Mouse (Mus musculus) liver, embryonic 11.5 days (tissue): ENCODE results near the gene Clca3a1. TPM values are rescaled to one million over a fixed set of nuclear protein-coding genes. Genes with fewer than 3 reads are reported as not detected.

Experiments used
- ATAC-seq: fragments of 200-750 bp; cut with Nextera tagmentation; replicated peaks from 2 replicates; pipeline ENCODE4 v1.8.0; 2017; ENCODE audit warnings: moderate number of reproducible peaks, mild to moderate bottlenecking, moderate TSS enrichment, moderate library complexity; ENCODE audit not compliant: low FRiP score
- DNase-seq: peaks from one replicate; pipeline ENCODE4 v3.0.0-alpha.2; 2017; ENCODE audit warnings: low spot score
- H3K27ac ChIP-seq: fragments of 300-500 bp; sonication (generic); 2 replicates; pipeline ENCODE4 v1.5.1; 2014; ENCODE audit warnings: mild to moderate bottlenecking, low read depth, low read length, control low read depth
- H3K27me3 ChIP-seq: fragments of 300-500 bp; sonication (generic); replicated peaks from 2 replicates; pipeline ENCODE4 v1.6.1; 2014; ENCODE audit warnings: low read length, mixed read lengths; ENCODE audit not compliant: control insufficient read depth, insufficient read depth
- H3K36me3 ChIP-seq: fragments of 300-500 bp; sonication (generic); 2 replicates; pipeline ENCODE4 v1.6.1; 2014; ENCODE audit warnings: mild to moderate bottlenecking, low read length, moderate library complexity, mixed read lengths; ENCODE audit not compliant: control insufficient read depth, insufficient read depth
- H3K4me1 ChIP-seq: fragments of 300-500 bp; sonication (generic); replicated peaks from 2 replicates; pipeline ENCODE4 v1.6.1; 2014; ENCODE audit warnings: low read length, mixed read lengths; ENCODE audit not compliant: control insufficient read depth, insufficient read depth
- H3K4me2 ChIP-seq: fragments of 300-500 bp; sonication (generic); 2 replicates; pipeline ENCODE4 v1.6.1; 2014; ENCODE audit warnings: mild to moderate bottlenecking, control low read depth, moderate library complexity
- H3K4me3 ChIP-seq: fragments of 300-500 bp; sonication (generic); 2 replicates; pipeline ENCODE4 v1.5.1; 2014; ENCODE audit warnings: low read depth, low read length, control low read depth
- H3K9ac ChIP-seq: fragments of 300-500 bp; sonication (generic); 2 replicates; pipeline ENCODE4 v1.6.1; 2014; ENCODE audit warnings: low read depth, low read length, control low read depth
- H3K9me3 ChIP-seq: fragments of 300-500 bp; sonication (generic); 2 replicates; pipeline ENCODE4 v1.6.1; 2016; ENCODE audit warnings: low read length, inconsistent platforms, mixed read lengths; ENCODE audit not compliant: control insufficient read depth
- WGBS: fragments of 180-500 bp; shearing (Covaris S2); extraction: QIAGEN DNeasy Blood & Tissue Kit; methylation state at CpG from one replicate; pipeline ENCODE4 v1.1.7; 2014; 5-methylcytosine and 5-hydroxymethylcytosine counted together
- polyA plus RNA-seq: library from polyadenylated mRNA; unstranded; fragments of >200 nt; fragmentation: Nextera tagmentation; extraction: Ambion mirVana; gene quantifications from 2 replicates; pipeline ENCODE4 v1.2.1, GENCODE M21; 2014

Gene Clca3a1
- polyA plus RNA-seq, 1 experiment from 2014 or later, result 3.0 TPM

DNA sequence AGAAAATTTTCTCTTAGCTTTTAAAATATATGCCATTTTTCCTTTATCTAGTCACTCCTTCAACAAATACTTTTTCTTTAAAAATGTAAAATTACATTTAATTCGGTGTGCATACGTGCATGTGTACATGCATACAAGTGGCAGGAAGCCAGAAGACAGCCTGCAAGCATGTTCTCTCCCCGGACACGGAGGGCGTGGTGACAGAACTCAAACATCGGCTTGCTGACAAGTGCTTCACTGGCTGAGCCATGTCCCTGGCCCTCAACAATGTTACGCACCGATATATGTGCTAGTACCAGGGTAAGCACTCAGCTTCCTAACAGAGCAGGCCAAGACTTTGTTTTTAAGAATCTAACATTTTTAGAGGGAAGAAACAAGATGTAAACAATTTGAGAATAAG, 46.2 kb downstream of the Clca3a1 start:
- DNase-seq, result no peak
- Histone ChIP-seq H3K27me3 (no peaks in the 10 kb centered on the region), H3K36me3 (peaks cover 10% of the 10 kb centered on the region; the same call in 1 of the 2 replicates), H3K9me3 (no peaks in the 10 kb centered on the region), H3K27ac (no peak overlapping the region), H3K4me1 (peaks cover 16% of the 10 kb centered on the region), H3K4me2 (no peak overlapping the region), H3K9ac (no peak overlapping the region), H3K4me3 (no peak overlapping the region)
- ATAC-seq, result no peak
- WGBS, result 86% methylated on average over 8 of the region's 8 CpGs

DNA sequence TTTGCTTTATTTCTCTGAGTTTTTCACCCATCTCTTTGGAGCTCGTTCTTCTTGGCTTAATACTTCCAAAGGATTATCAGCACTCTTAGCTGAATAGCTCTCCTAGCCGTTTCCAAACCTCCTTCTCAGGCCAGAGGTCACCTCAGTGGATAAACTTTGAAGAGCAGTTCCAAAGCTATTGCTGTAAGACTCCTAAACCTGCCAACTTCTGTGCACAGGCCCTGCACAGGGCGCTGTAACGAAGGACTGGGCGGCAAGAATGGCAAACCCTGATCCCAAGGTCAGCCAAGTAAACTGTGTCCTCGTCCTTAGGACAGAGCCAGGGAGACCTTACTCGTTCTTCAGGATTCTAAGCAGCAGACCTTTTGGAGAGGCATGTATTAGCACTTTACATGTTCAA, 46.7 kb downstream of the Clca3a1 start:
- ATAC-seq (no peak), DNase-seq (no peak)
- H3K27me3 ChIP-seq, result no peaks in the 10 kb centered on the region
- peaks cover 12% of the 10 kb centered on the region; the same call in 1 of the 2 replicates for H3K36me3 ChIP-seq
- no peak overlapping the region for H3K9ac ChIP-seq
- H3K9me3 ChIP-seq, result no peaks in the 10 kb centered on the region
- WGBS, result 72% methylated on average over 7 of the region's 7 CpGs
- H3K4me2 ChIP-seq, result no peak overlapping the region
- H3K27ac ChIP-seq, result no peak overlapping the region
- H3K4me3 ChIP-seq, result no peak overlapping the region
- peaks cover 16% of the 10 kb centered on the region for H3K4me1 ChIP-seq

DNA sequence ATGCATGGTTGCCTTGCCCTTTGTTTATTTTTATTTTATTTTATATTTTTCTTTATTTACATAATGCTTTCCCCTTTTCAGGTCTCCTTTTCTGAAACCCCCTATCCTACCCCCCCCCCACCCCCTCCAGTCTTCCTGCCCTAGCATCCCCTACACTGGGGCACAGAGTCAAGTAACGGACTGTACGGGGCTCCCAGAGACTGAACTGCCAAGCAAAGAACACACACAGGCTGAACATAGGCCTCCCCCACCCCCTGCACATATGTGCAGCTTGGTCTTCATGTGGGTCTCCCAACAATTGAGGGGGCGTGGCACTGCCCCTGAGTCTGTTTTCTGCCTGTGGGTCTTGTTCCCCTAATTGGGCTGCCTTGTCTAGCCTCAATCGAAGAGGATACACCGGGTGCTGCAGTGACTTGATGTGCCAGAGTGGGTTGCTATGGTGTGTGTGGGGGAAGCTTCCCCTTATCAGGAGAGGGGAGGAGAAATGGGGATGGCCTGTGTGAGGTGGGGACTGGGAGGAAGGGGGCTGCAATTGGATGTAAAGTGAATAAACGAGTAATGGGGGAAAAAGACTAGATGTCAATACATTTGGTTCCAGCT, 49.1 kb downstream of the Clca3a1 start:
- Histone ChIP-seq H3K27ac (no peak overlapping the region), H3K27me3 (no peaks in the 10 kb centered on the region), H3K9ac (no peak overlapping the region), H3K9me3 (no peaks in the 10 kb centered on the region), H3K4me1 (0 out of 2 replicates have a peak, but pooled peaks cover 3% of the 10 kb centered on the region), H3K4me3 (no peak overlapping the region), H3K36me3 (peaks cover 16% of the 10 kb centered on the region; the same call in 1 of the 2 replicates), H3K4me2 (no peak overlapping the region)
- WGBS, result 72% methylated on average over 6 of the region's 6 CpGs
- DNase-seq (no peak), ATAC-seq (no peak)

DNA sequence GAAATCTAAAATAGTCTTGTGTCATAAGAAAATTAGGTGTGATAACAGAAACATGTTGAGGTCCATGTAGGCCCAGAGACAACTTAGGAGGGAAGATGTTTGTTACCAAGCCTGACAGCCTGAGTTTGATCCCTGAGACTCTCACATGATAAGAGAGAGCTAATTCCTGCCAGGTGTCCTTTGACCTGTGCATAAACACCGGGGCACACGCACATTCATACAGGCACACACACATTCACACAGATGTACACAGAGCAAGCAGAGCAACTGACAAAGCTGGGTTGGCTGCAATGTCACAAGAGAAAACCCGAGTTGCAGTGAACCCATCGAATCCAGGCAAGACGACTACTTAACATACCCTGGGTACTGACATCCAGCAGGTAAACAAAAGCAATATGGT, 52.2 kb downstream of the Clca3a1 start:
- no peaks in the 10 kb centered on the region for H3K27me3 ChIP-seq
- H3K4me1 ChIP-seq, result no peaks in the 10 kb centered on the region
- H3K9ac ChIP-seq, result no peak overlapping the region
- H3K27ac ChIP-seq, result no peak overlapping the region
- peaks cover 19% of the 10 kb centered on the region; the same call in 1 of the 2 replicates for H3K36me3 ChIP-seq
- DNase-seq (no peak), ATAC-seq (no peak)
- H3K4me3 ChIP-seq, result no peak overlapping the region
- 87% methylated on average over 5 of the region's 5 CpGs for WGBS
- H3K4me2 ChIP-seq, result no peak overlapping the region
- H3K9me3 ChIP-seq, result no peaks in the 10 kb centered on the region

DNA sequence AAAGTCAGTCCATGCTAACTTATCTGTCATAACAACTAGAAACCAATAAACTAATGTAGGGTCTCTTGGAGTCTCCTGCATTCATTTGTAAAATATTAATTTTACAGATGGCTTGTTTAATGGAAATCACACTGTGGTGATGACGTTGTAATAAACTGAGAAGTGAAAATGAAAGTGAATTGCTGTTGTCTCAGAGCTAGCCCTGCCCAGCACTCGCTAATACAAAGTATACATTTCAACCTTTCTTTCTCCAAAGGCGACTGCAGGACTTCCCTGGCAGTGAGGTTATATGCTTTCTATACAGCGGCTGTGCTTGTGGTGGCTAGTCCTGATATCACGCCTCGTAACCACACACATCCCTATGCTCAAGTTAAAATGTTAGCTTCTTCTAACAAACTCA, 56.8 kb downstream of the Clca3a1 start:
- no peaks in the 10 kb centered on the region for H3K9me3 ChIP-seq
- H3K36me3 ChIP-seq, result peaks cover 11% of the 10 kb centered on the region; the same call in 1 of the 2 replicates
- peaks cover 2% of the 10 kb centered on the region; the same call in 1 of the 2 replicates for H3K4me1 ChIP-seq
- H3K27me3 ChIP-seq, result no peaks in the 10 kb centered on the region
- no peak overlapping the region for H3K27ac ChIP-seq
- H3K9ac ChIP-seq, result no peak overlapping the region
- DNase-seq (no peak), ATAC-seq (no peak)
- H3K4me2 ChIP-seq, result no peak overlapping the region
- H3K4me3 ChIP-seq, result no peak overlapping the region
- 85% methylated on average over 6 of the region's 6 CpGs for WGBS

DNA sequence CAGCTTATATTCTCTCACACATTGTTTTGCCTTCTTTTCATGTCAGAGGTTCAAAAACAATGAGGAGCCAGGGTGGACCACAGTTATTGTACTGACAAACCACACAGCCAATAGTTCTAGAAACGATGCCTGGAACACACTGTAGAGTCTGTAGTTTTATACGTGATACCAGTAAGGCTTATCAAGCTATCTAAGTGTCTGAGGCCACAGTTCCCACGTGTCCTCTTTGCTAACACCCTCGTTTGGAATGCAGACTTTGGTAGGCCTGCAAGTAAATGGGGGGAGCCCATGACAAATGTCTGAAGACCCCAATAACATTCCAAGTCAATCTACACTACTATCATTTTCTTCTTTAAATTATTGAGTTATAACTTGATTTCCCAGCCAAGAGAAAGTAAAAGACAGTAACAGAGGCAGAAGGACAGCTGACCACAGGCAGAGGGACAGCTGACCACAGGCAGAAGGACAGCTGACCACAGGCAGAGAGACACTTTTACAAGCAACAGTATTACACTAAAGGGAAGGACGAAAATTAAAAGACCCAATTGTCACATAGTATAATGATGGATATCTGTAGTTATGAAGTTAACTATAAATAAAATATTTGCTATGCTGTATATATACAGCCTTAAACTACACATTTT, 61.9 kb downstream of the Clca3a1 start:
- H3K27ac ChIP-seq, result no peak overlapping the region
- no peak for DNase-seq
- H3K4me2 ChIP-seq, result no peak overlapping the region
- no peak overlapping the region for H3K4me3 ChIP-seq
- H3K27me3 ChIP-seq, result no peaks in the 10 kb centered on the region
- no peak for ATAC-seq
- peaks cover 25% of the 10 kb centered on the region for H3K36me3 ChIP-seq
- H3K9me3 ChIP-seq, result no peaks in the 10 kb centered on the region
- 50% methylated on average over 5 of the region's 5 CpGs for WGBS
- H3K9ac ChIP-seq, result no peak overlapping the region
- peaks cover 8% of the 10 kb centered on the region; the same call in 1 of the 2 replicates for H3K4me1 ChIP-seq

DNA sequence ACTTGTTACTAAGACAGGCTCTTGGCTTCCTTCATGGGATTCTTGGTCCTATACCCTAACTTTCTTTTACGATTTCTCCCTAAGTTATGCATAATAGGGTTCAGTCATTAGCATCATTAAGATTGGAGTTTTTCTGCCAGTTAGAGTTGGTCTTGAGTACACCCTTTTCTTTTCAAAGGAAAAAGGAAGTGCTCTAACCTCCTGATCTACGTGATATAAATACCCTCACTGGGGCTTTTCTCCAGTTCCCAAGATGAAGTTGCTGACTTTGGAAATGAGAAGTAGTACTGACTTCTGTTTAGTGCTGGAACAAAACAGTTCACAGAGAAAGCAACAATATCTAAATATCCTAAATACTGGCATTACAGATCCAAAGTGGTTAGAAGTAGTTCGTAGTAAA, 62.8 kb downstream of the Clca3a1 start:
- no peak for DNase-seq
- Histone ChIP-seq H3K9me3 (no peaks in the 10 kb centered on the region), H3K27me3 (no peaks in the 10 kb centered on the region), H3K4me3 (no peak overlapping the region), H3K36me3 (peaks cover 27% of the 10 kb centered on the region), H3K9ac (no peak overlapping the region), H3K4me2 (no peak overlapping the region), H3K4me1 (peaks cover 8% of the 10 kb centered on the region; the same call in 1 of the 2 replicates), H3K27ac (no peak overlapping the region)
- 76% methylated on average over 3 of the region's 3 CpGs for WGBS
- no peak for ATAC-seq

DNA sequence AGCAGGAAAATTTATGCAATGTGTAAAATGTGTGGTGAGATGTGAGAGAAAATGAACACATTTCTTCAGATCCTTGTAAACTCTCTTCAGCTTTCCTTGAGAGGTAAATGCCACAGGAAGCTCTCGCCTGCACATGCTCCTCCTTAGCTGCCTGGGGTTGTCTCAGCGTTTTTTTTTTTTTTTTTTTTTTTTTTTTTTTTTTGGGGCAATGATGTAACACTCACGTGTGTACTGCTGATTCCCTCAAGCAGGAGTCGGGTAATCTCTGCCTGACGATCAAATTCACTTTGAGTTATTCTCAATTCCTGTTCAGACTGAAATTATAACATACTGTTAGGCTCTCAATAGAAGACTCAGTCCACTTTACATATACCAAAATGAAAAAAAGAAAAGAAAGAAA, 63.6 kb downstream of the Clca3a1 start:
- Histone ChIP-seq H3K36me3 (peaks cover 27% of the 10 kb centered on the region), H3K4me1 (peaks cover 8% of the 10 kb centered on the region; the same call in 1 of the 2 replicates)
- 57% methylated on average over 5 of the region's 5 CpGs for WGBS

DNA sequence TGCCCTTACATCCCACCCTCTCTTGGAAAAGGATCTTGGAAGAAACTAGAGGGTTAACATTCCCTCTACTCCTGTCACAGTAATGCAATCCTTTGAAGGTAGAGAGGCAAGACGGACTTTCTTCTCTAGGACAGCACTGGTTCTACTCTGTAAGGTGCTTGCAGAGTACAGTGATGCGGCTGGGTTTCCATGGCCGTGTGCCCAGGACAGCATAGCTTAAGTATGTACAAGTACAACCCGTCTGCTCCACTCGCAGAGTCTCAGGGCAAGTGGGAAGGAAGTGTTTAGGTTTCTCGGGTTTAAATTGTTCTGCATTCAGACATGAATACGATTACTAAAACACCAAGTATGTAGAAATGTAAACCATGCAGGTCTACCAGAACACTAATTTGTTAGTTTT, 65.8 kb downstream of the Clca3a1 start:
- H3K9ac ChIP-seq, result no peak overlapping the region
- H3K36me3 ChIP-seq, result peaks cover 25% of the 10 kb centered on the region
- ATAC-seq, result no peak
- no peak for DNase-seq
- no peaks in the 10 kb centered on the region for H3K27me3 ChIP-seq
- H3K4me2 ChIP-seq, result no peak overlapping the region
- no peak overlapping the region for H3K27ac ChIP-seq
- H3K4me3 ChIP-seq, result no peak overlapping the region
- WGBS, result 87% methylated on average over 7 of the region's 7 CpGs
- H3K9me3 ChIP-seq, result no peaks in the 10 kb centered on the region
- peaks cover 8% of the 10 kb centered on the region; the same call in 1 of the 2 replicates for H3K4me1 ChIP-seq

More for the DNA sequence above, 63.6 kb downstream of the Clca3a1 start:
- H3K9me3 ChIP-seq, result no peaks in the 10 kb centered on the region
- no peak overlapping the region for H3K4me2 ChIP-seq
- DNase-seq (no peak), ATAC-seq (no peak)
- H3K9ac ChIP-seq, result no peak overlapping the region
- no peak overlapping the region for H3K4me3 ChIP-seq
- H3K27me3 ChIP-seq, result no peaks in the 10 kb centered on the region
- no peak overlapping the region for H3K27ac ChIP-seq
